Mouse (Mus musculus) effector memory CD4-positive, alpha-beta T cell, adult 7 months (primary cell): ENCODE measurements around the gene Hist1h4h. TPM values are rescaled to one million over a fixed set of nuclear protein-coding genes. Genes with fewer than 3 reads are reported as not detected.

Source experiments
- polyA plus RNA-seq: library from polyadenylated mRNA; unstranded; fragments of 100-300 nt; shearing (Covaris generic); gene quantifications from one replicate; pipeline ENCODE4 v1.2.1, GENCODE M21; 2017

Gene Hist1h4h
- polyA plus RNA-seq, 1 experiment from 2014 or later: 1.2 TPM

Other genes starting within 250 kb of the Hist1h4h start
- gene Zfp322a, start 161.8 kb upstream of the Hist1h4h start, polyA plus RNA-seq: 9.8 TPM
- 14.3 TPM for gene Abt1, start 107.2 kb upstream of the Hist1h4h start, polyA plus RNA-seq
- gene Btn1a1, start 65.1 kb upstream of the Hist1h4h start, polyA plus RNA-seq: 0.33 TPM
- not detected for gene Btn2a2, start 42.2 kb upstream of the Hist1h4h start, polyA plus RNA-seq
- gene Hist1h2af, start 2.9 kb downstream of the Hist1h4h start, polyA plus RNA-seq: not detected
- gene Hist1h3g, start 4.4 kb downstream of the Hist1h4h start, polyA plus RNA-seq: not detected
- 0.85 TPM for gene Hist1h2bh, start 12.3 kb downstream of the Hist1h4h start, polyA plus RNA-seq
- 0.99 TPM for gene Hist1h3f, start 13.0 kb downstream of the Hist1h4h start, polyA plus RNA-seq
- not detected for gene Hist1h4f, start 20.6 kb downstream of the Hist1h4h start, polyA plus RNA-seq
- gene Hist1h1d, start 22.2 kb downstream of the Hist1h4h start, polyA plus RNA-seq: 0.15 TPM
- 0.98 TPM for gene Hist1h3e, start 31.3 kb downstream of the Hist1h4h start, polyA plus RNA-seq
- gene Hist1h2ae, start 40.2 kb downstream of the Hist1h4h start, polyA plus RNA-seq: 1.8 TPM
- gene Hist1h2bg, start 40.3 kb downstream of the Hist1h4h start, polyA plus RNA-seq: not detected
- gene Hist1h2bf, start 43.1 kb downstream of the Hist1h4h start, polyA plus RNA-seq: not detected
- not detected for gene Hist1h2ad, start 43.3 kb downstream of the Hist1h4h start, polyA plus RNA-seq
- not detected for gene Hist1h3d, start 44.7 kb downstream of the Hist1h4h start, polyA plus RNA-seq
- 15.2 TPM for gene Hist1h4d, start 50.5 kb downstream of the Hist1h4h start, polyA plus RNA-seq
- gene Hist1h2be, start 90.1 kb downstream of the Hist1h4h start, polyA plus RNA-seq: 0.89 TPM
- 4.5 TPM for gene Hist1h1e, start 91.5 kb downstream of the Hist1h4h start, polyA plus RNA-seq
- not detected for gene Hist1h2ac, start 152.9 kb downstream of the Hist1h4h start, polyA plus RNA-seq
- 12.6 TPM for gene Hist1h2bc, start 153.1 kb downstream of the Hist1h4h start, polyA plus RNA-seq
- gene Hist1h1t, start 164.8 kb downstream of the Hist1h4h start, polyA plus RNA-seq: not detected
- 3.6 TPM for gene Hist1h4c, start 167.4 kb downstream of the Hist1h4h start, polyA plus RNA-seq
- gene Hfe, start 179.8 kb downstream of the Hist1h4h start, polyA plus RNA-seq: not detected
- gene Hist1h1c, start 207.8 kb downstream of the Hist1h4h start, polyA plus RNA-seq: 38.7 TPM
- gene Hist1h3c, start 214.6 kb downstream of the Hist1h4h start, polyA plus RNA-seq: not detected
- not detected for gene Hist1h2bb, start 215.7 kb downstream of the Hist1h4h start, polyA plus RNA-seq
- not detected for gene Hist1h2ab, start 220.1 kb downstream of the Hist1h4h start, polyA plus RNA-seq
- not detected for gene Hist1h3b, start 221.2 kb downstream of the Hist1h4h start, polyA plus RNA-seq
- gene Hist1h4b, start 226.0 kb downstream of the Hist1h4h start, polyA plus RNA-seq: 6.7 TPM
- gene Hist1h4a, start 230.2 kb downstream of the Hist1h4h start, polyA plus RNA-seq: 1.1 TPM
- gene Hist1h3a, start 231.3 kb downstream of the Hist1h4h start, polyA plus RNA-seq: 3.4 TPM
- gene Hist1h1a, start 232.6 kb downstream of the Hist1h4h start, polyA plus RNA-seq: not detected
- not detected for gene Trim38, start 238.9 kb downstream of the Hist1h4h start, polyA plus RNA-seq